Mouse (Mus musculus): ENCODE measurements around the gene Igbp1b. TPM values are rescaled to one million over a fixed set of nuclear protein-coding genes. Genes with fewer than 3 reads are reported as not detected.
A peak's percentile ranks its signal among the peaks of the same experiment; 100 is the strongest.

The Igbp1b gene
- 0.12 TPM in 1 of 2 replicates, not detected in the other for polyA plus RNA-seq (2014; fragmentation: Nextera tagmentation; extraction: Ambion mirVana)

DNA sequence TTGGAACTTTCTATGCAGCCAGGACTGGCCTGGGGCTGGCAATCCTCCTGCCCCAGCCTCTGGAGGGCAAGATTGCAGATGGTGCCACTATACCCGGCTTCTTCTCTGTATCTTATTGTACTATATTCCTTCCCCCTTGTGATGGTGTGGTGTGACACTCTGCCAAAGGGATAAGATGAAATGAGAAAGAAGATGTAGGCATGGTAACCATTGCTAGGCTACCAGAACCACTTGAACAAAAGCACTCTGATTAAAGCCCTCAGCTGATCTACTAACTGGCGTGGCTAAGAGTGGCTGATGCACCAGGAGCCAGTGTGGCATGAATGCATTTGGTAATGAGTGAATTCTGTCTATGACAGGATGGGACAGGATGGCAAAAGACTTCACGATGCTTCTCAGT is at the start of gene Igbp1b:
Gene Igbp1b (minus strand): TSS at position 29 of the 400 bp plus-strand sequence.
- no peak within 1 kb of the TSS for H3K4me3 ChIP-seq (ENCODE audit: low read depth, low read length)
- H3K27me3 ChIP-seq (ENCODE audit: control insufficient read depth, insufficient read depth, low read length), result no peaks in the 10 kb centered on the region
- no peak within 1 kb of the TSS for H3K9ac ChIP-seq (ENCODE audit: low read length)
- no peaks in the 10 kb centered on the region for H3K36me3 ChIP-seq (ENCODE audit: control insufficient read depth, insufficient read depth, low read length)
- no peak within 1 kb of the TSS for H3K27ac ChIP-seq (ENCODE audit: low read depth, low read length)
- H3K4me1 ChIP-seq (replicated peaks; ENCODE audit: control insufficient read depth, insufficient read depth, low read length), result no peaks in the 10 kb centered on the region
- ATAC-seq (replicated peaks; ENCODE audit: low FRiP score), result peak; percentile 55; the same call in 1 of the 2 replicates
- H3K4me2 ChIP-seq (ENCODE audit: low read depth, low read length, severe bottlenecking), result no peak within 1 kb of the TSS
- H3K9me3 ChIP-seq (ENCODE audit: control insufficient read depth, low read length), result no peaks in the 10 kb centered on the region
- DNase-seq (ENCODE audit: low spot score), result no peak
- WGBS, result 68% methylated on average over 3 of the region's 3 CpGs

DNA sequence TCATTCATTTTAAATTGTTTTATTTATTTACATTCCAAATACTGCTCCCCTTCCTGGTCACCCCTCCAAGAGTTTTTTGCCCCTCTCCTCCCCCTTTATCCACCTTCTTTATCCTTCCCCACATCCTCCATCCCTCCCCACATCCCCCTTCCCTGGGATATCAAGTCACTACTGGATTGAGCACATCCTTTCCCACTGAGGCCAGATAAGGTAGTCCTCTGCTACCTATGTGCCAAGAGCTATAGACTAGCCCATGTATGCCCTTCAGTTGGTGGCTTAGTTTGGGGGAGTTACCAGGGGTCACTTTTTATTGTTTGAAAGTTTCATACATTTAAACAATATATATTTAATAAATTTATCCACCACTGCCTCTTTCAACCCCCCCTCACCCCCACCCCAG is 24.6 kb upstream of the Igbp1b start:
- DNase-seq (ENCODE audit: low spot score), result no peak

DNA sequence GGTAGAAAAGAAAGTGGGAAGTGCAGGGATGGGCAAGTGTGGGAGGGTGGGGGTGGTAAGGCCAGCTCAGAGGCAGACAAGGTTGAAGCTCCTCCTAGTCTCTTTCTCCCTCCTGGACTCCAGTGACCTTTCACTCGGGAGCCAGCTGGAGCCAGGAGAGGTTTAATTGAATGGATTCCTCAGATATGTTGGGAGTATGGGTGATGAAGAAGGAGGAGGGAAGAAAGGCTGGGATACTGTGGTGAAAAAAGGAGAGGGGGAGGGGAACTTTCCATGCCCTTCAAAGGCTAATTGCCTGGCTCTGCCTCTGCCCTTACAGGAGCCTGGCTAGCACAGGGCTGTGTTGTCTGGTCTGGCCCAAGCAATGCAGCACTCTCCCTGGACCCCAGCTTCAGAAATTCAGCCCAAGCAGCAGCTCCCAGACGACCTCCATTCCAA is 14.4 kb upstream of the Igbp1b start:
- Histone ChIP-seq H3K4me3 (ENCODE audit: low read depth, low read length) (no peak overlapping the region), H3K4me2 (ENCODE audit: low read depth, low read length, severe bottlenecking) (no peak overlapping the region), H3K9ac (ENCODE audit: low read length) (no peak overlapping the region), H3K27me3 (ENCODE audit: control insufficient read depth, insufficient read depth, low read length) (no peaks in the 10 kb centered on the region), H3K9me3 (ENCODE audit: control insufficient read depth, low read length) (no peaks in the 10 kb centered on the region), H3K36me3 (ENCODE audit: control insufficient read depth, insufficient read depth, low read length) (no peaks in the 10 kb centered on the region), H3K27ac (ENCODE audit: low read depth, low read length) (no peak overlapping the region; the same call in 1 of the 2 replicates), H3K4me1 (replicated peaks; ENCODE audit: control insufficient read depth, insufficient read depth, low read length) (peaks cover 5% of the 10 kb centered on the region)
- 0% methylated on average over 2 of the region's 2 CpGs for WGBS
- ATAC-seq (replicated peaks; ENCODE audit: low FRiP score) (peak; percentile 83), DNase-seq (ENCODE audit: low spot score) (peak; percentile 54)

More for the DNA sequence above, 24.6 kb upstream of the Igbp1b start:
- no peak for ATAC-seq (replicated peaks; ENCODE audit: low FRiP score)
- no peaks in the 10 kb centered on the region for H3K36me3 ChIP-seq (ENCODE audit: control insufficient read depth, insufficient read depth, low read length)
- no peak overlapping the region for H3K4me2 ChIP-seq (ENCODE audit: low read depth, low read length, severe bottlenecking)
- H3K4me3 ChIP-seq (ENCODE audit: low read depth, low read length), result no peak overlapping the region
- no peaks in the 10 kb centered on the region for H3K4me1 ChIP-seq (replicated peaks; ENCODE audit: control insufficient read depth, insufficient read depth, low read length)
- H3K27ac ChIP-seq (ENCODE audit: low read depth, low read length), result no peak overlapping the region
- no peaks in the 10 kb centered on the region for H3K9me3 ChIP-seq (ENCODE audit: control insufficient read depth, low read length)
- H3K27me3 ChIP-seq (ENCODE audit: control insufficient read depth, insufficient read depth, low read length), result no peaks in the 10 kb centered on the region
- no peak overlapping the region for H3K9ac ChIP-seq (ENCODE audit: low read length)

DNA sequence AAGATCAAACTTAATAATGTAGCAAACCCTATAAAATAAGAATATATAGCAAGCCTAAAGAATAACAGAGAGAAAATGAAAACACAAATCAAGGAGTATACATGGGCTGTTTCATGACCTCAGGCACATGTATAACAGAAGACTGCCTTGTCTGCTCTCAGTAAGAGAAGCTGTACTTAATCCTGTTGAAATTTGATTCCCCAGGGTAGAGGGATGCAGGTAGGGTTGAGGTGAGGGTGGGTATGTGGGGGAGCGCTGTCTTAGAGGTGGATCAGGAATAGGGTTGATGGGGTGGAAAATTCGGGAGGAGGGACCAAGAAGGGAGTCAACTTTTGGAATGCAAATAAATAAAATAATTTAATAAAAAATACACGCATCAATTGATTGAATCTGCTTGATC is 7.1 kb upstream of the Igbp1b start:
- Histone ChIP-seq H3K27me3 (ENCODE audit: control insufficient read depth, insufficient read depth, low read length) (no peaks in the 10 kb centered on the region), H3K4me1 (replicated peaks; ENCODE audit: control insufficient read depth, insufficient read depth, low read length) (no peaks in the 10 kb centered on the region), H3K9ac (ENCODE audit: low read length) (no peak overlapping the region), H3K4me3 (ENCODE audit: low read depth, low read length) (no peak overlapping the region), H3K9me3 (ENCODE audit: control insufficient read depth, low read length) (no peaks in the 10 kb centered on the region), H3K27ac (ENCODE audit: low read depth, low read length) (no peak overlapping the region), H3K4me2 (ENCODE audit: low read depth, low read length, severe bottlenecking) (no peak overlapping the region), H3K36me3 (ENCODE audit: control insufficient read depth, insufficient read depth, low read length) (no peaks in the 10 kb centered on the region)
- no peak for ATAC-seq (replicated peaks; ENCODE audit: low FRiP score)
- DNase-seq (ENCODE audit: low spot score), result no peak
- 83% methylated on average over 3 of the region's 3 CpGs for WGBS

DNA sequence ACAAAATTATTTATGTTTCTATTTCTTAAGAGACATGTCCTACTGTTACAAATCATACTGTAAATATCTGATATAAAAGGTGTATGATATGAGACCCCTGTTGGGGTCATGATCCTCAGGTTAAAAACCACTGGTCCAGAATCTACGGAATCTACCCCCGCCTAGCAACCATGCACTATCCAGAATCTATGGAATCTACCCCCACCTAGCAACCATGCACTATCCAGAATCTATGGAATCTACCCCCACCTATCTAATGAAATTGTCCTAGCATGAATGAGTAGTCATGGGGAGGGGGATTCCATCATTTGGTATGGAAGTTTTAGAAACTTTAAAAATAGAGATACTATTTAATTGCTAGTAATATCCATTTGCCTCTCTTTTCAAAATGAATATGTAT is 12.7 kb downstream of the Igbp1b start:
- Histone ChIP-seq H3K4me2 (ENCODE audit: low read depth, low read length, severe bottlenecking) (no peak overlapping the region), H3K36me3 (ENCODE audit: control insufficient read depth, insufficient read depth, low read length) (no peaks in the 10 kb centered on the region), H3K9me3 (ENCODE audit: control insufficient read depth, low read length) (no peaks in the 10 kb centered on the region), H3K4me3 (ENCODE audit: low read depth, low read length) (no peak overlapping the region), H3K27me3 (ENCODE audit: control insufficient read depth, insufficient read depth, low read length) (no peaks in the 10 kb centered on the region), H3K9ac (ENCODE audit: low read length) (no peak overlapping the region), H3K27ac (ENCODE audit: low read depth, low read length) (no peak overlapping the region), H3K4me1 (replicated peaks; ENCODE audit: control insufficient read depth, insufficient read depth, low read length) (no peaks in the 10 kb centered on the region)
- 88% methylated on average over 2 of the region's 2 CpGs for WGBS
- DNase-seq (ENCODE audit: low spot score) (no peak), ATAC-seq (replicated peaks; ENCODE audit: low FRiP score) (0 out of 2 replicates have a peak, but pooled peaks have one; percentile 36)

DNA sequence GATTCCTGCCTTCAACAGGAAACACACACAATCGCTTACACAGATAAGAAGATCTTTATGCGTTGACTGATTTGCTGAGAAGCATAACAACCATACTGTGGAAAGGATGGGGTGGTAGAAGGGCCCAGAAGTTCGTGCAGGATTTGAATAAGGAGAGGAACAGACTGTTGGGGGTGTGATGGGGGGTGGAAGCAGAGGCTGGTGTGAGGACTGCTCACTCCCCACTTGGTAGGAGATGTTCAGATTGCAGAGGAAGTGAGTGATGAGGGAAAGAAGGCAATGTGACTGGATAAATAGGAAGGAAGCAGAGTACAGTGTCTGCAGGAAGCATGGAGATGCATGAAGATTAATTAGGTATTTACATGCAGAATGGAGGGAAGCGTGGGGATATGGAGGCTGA is 19.0 kb downstream of the Igbp1b start:
- Histone ChIP-seq H3K36me3 (ENCODE audit: control insufficient read depth, insufficient read depth, low read length) (no peaks in the 10 kb centered on the region), H3K27me3 (ENCODE audit: control insufficient read depth, insufficient read depth, low read length) (no peaks in the 10 kb centered on the region), H3K4me2 (ENCODE audit: low read depth, low read length, severe bottlenecking) (no peak overlapping the region), H3K9ac (ENCODE audit: low read length) (no peak overlapping the region), H3K27ac (ENCODE audit: low read depth, low read length) (no peak overlapping the region), H3K9me3 (ENCODE audit: control insufficient read depth, low read length) (no peaks in the 10 kb centered on the region), H3K4me3 (ENCODE audit: low read depth, low read length) (no peak overlapping the region), H3K4me1 (replicated peaks; ENCODE audit: control insufficient read depth, insufficient read depth, low read length) (no peaks in the 10 kb centered on the region)
- no peak for ATAC-seq (replicated peaks; ENCODE audit: low FRiP score)
- DNase-seq (ENCODE audit: low spot score), result no peak
- WGBS, result 78% methylated on average over 4 of the region's 4 CpGs

DNA sequence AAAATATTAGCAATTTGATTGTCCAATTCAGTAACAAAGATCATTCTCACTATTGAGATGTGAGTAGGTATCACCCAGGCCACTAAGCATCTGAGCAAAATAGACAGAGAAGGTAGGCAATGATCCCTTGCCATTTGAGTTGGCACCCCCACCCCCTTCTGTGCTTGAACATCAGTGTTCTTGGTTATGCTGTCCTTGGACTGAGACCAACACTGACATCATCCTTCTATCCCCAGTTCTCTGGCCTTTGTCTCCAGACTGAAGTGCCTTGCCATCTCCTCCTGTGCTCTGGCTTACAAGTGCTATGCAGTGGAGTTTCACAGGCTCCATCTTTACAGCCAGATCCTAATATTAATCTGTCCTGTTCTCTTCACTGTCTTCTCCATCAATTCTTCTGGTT is 37.6 kb downstream of the Igbp1b start:
- Histone ChIP-seq H3K4me1 (replicated peaks; ENCODE audit: control insufficient read depth, insufficient read depth, low read length) (no peaks in the 10 kb centered on the region), H3K4me2 (ENCODE audit: low read depth, low read length, severe bottlenecking) (no peak overlapping the region)

DNA sequence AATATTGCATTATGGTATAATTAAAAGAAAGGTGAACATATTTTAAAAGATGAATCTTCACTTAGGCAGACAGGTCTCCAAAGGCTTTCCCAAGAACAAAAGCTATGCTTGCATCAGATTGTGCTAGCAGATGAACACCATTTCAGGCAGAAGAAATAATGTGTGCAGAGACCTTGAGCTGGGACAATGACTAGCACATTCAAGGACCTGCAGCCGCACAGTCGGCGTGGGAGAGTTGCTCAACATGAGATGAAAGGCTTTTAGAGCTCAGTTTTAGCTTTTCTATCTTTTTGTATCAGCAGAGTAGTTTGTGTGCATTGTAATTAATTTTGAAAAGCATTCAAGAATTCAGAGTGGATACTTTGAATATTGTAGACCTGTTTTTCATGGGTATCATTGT is 39.9 kb downstream of the Igbp1b start:
- Histone ChIP-seq H3K27ac (ENCODE audit: low read depth, low read length) (no peak overlapping the region), H3K36me3 (ENCODE audit: control insufficient read depth, insufficient read depth, low read length) (no peaks in the 10 kb centered on the region), H3K4me3 (ENCODE audit: low read depth, low read length) (no peak overlapping the region), H3K4me2 (ENCODE audit: low read depth, low read length, severe bottlenecking) (no peak overlapping the region), H3K27me3 (ENCODE audit: control insufficient read depth, insufficient read depth, low read length) (no peaks in the 10 kb centered on the region), H3K9me3 (ENCODE audit: control insufficient read depth, low read length) (no peaks in the 10 kb centered on the region), H3K4me1 (replicated peaks; ENCODE audit: control insufficient read depth, insufficient read depth, low read length) (no peaks in the 10 kb centered on the region), H3K9ac (ENCODE audit: low read length) (no peak overlapping the region)
- WGBS, result 89% methylated on average over 3 of the region's 3 CpGs
- ATAC-seq (replicated peaks; ENCODE audit: low FRiP score) (no peak), DNase-seq (ENCODE audit: low spot score) (no peak)

More for the DNA sequence above, 37.6 kb downstream of the Igbp1b start:
- no peak overlapping the region for H3K4me3 ChIP-seq (ENCODE audit: low read depth, low read length)
- no peaks in the 10 kb centered on the region for H3K27me3 ChIP-seq (ENCODE audit: control insufficient read depth, insufficient read depth, low read length)
- H3K36me3 ChIP-seq (ENCODE audit: control insufficient read depth, insufficient read depth, low read length), result no peaks in the 10 kb centered on the region
- ATAC-seq (replicated peaks; ENCODE audit: low FRiP score) (no peak), DNase-seq (ENCODE audit: low spot score) (no peak)
- H3K27ac ChIP-seq (ENCODE audit: low read depth, low read length), result no peak overlapping the region
- H3K9me3 ChIP-seq (ENCODE audit: control insufficient read depth, low read length), result no peaks in the 10 kb centered on the region
- H3K9ac ChIP-seq (ENCODE audit: low read length), result no peak overlapping the region
